Mouse (Mus musculus) bone marrow, adult 2 months (tissue): ENCODE measurements around the gene Rbm28.

Experiments used
- CTCF ChIP-seq: fragments of 200-500 bp; IDR thresholded peaks from 2 replicates; pipeline ENCODE4 v1.5.1; 2011; ENCODE audit warnings: low read length, control low read depth; ENCODE audit not compliant: control insufficient read depth, insufficient read depth
- POLR2A ChIP-seq: fragments of 200-500 bp; IDR thresholded peaks from 2 replicates; pipeline ENCODE4 v1.6.1; 2011; ENCODE audit warnings: low read depth, mild to moderate bottlenecking, control low read depth, low read length, borderline replicate concordance; ENCODE audit not compliant: control insufficient read depth

GRCm38 (mm10) chr6:29145456-29146307 is 19.1 kb downstream of the Rbm28 start:
- TF ChIP-seq CTCF (no peak), POLR2A (no peak)
